Mouse (Mus musculus) R1 (cell line): ENCODE data around the gene Dpm3.

ENCODE experiments used
- DNase-seq: peaks from one replicate; pipeline ENCODE4 v3.0.0-alpha.2; 2018; ENCODE audit warnings: low read depth, low spot score

Gene Dpm3

DNA sequence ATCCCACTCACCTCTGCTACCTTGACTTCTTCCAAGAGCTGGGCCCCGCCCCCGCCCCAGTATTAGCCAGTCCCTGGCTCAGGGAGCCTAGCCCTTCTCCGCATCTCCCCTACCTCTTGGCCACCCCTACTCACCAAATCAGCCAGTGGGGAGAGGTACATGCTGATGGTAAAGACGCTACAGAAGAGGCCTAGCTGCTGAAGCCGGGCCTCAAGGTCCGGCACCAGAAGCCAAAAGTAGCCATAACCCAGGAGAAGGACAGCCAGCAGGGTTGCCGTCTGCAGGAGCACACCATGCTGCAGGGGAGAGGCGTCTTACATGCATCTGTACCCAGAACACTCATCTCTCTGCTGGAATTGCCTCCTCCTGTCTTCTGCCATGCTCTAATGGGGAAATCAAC, 9.8 kb downstream of the Dpm3 start:
- no peak for DNase-seq

DNA sequence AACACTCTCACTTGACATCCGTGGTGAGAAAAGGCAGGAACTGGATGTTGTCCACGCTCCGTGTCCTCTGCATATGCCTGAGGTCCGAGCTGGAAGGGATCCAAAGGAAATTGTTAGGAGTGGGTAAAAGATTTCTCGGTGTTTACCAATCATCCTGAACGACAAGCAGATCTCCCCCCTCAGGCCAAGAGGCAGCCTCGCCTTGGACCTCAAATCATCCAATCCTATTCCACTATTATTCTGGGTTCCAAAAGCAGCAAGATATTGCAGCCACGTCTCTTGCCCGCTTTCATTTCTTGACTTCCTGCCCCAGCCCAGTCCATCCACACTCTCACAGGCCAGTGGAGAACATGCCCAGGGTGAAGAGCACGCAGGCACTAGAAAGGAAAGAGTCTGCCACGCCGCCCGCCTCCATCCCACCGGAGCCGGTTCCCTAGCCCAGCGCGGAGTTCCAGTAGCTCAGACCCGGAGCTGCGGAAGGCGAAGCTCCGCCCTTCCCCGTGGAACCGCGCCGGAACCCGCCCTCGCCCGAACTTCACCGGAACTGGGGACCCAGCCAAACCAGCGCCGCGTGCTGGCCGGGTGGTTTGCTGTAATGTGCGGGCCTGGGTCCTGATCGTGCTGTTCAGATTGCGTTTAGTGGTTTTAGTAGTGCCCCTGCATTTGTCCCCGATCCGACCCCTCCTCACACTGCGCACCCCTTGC, 11.0 kb downstream of the Dpm3 start, which contains the start of gene Slc50a1:
Gene Slc50a1 (minus strand): TSS at position 520 of the 705 bp plus-strand sequence.
- DNase-seq: no peak

DNA sequence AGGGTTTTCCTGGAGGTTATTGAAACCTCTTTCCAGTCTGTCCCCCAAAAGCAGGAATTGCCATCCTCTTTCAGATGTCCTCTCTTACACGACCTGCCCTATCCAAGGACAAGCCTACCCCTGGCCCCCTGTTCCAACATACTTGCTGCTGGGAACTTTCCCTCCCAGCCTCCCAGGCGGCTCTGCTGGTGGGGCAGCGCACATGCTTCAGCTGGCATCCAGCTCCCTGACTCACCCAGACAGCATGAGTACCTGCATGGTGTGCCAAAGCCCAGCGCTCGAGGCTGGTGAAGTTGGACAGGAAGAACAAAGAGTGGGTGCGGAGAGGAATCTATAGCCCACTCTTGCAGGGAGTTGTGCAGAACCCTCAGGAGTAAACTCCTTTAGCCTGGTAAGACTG, 11.7 kb downstream of the Dpm3 start:
- no peak for DNase-seq

DNA sequence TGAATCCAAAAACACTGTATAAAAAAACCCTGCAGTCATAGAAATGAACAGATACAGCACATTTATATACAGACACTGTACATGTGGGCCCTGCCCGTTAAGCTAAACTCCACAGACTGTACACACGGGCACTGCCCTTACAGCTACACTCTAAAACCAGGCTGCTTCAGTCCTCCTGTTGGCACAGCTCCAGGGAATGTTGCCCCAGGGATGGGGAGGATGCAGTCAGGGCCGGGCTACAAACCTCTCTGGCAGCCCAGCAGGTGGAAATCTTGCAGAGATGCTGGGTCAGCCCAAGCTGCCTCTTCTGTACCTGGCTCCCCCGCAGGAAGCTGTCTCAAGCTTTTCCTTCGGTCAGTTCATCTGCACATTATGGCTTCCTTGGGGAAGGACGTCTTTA, 12.6 kb downstream of the Dpm3 start:
- no peak for DNase-seq

DNA sequence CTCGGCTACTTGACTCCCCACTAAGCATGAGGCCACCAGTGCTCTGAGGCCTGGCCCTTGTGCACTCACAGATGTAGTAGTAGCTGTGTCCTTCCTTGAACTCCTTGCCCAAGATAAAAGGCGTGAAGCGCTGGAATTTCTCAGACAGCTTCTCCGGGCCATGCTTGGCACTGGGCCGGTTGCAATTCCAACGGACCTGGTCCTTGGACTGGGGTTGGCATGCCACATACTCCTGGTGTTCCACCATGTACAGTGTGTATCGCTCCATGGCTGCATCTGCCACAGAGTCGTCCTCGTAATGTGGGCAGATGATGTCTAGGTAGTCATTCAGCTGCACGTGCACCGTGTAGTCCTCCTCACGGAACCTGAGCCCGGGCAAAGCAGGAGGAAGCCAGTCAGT, 16.9 kb downstream of the Dpm3 start:
- DNase-seq: no peak

DNA sequence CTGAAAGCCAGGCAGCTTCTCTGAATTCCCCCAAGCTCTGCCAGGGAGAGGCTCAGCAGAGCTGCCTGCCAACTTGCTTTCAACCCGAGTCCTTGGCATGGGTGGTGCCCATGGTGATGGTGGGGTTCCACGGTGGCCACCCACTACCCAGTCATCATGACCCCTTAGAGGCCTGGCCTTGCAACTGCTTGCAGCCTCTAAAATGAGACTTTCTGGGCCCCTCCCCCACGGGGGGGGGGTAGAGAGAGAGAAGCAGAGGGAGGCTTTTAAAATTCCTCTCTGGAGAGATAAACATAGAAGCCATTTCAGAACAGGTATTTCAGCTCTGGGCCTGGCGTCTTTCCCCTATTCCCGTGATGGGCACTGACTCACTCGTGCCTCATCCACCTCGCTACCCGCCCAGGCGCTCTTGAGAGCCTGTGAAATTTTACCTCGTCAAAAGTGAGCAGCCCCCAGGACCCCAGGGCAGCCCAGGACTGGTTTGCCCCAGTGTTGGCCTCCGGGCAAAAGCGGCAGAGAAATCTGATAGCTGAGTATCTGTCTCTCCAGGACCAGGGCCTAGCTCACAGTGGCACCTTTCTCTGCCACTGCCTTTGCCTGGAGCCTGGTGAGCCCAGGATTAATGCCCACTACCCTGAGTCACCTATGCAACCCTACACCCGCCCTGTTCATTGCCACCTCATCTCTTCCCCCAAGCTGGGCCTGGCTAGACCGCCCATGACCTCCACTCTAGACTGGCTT, 18.3 kb downstream of the Dpm3 start:
- no peak for DNase-seq

DNA sequence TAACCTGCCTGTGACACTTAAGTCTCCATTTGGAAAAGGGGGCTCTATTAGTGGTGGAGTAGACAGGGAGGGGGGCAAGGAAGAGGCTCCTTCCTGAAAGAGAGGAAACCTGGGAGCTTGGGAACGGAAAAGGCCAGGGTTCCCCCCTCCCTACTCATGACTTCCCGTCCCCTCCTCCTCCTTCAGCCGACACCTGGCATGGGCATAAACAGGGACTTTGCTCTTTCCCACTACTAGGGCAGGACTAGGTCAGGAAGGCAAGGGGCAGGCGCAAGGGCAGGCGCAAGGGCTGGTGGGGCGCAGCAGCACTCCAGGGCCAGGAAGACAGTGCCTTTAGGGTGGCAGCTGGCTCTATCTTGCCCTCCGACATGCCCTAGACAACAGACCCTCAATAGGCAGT, 18.9 kb downstream of the Dpm3 start:
- no peak for DNase-seq

DNA sequence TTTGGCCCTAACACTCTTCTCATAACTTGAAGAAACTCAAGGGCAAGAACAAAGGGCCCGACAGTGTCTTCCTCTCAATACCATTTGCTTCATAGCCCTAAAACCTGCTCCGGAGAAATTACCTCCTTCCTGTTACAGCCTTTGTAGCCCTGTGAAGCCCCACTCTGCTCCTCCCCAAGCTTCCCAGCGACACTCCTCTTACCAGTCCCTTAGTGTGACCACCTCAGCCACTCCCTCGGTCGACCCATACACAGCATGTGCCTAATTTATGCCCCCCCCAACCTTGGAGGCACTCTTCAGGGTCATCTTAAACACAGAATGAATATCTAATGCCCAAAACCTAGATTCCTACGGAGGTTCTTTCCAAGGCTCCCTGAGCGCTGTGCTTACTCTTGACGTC, 19.5 kb downstream of the Dpm3 start:
- DNase-seq: no peak

DNA sequence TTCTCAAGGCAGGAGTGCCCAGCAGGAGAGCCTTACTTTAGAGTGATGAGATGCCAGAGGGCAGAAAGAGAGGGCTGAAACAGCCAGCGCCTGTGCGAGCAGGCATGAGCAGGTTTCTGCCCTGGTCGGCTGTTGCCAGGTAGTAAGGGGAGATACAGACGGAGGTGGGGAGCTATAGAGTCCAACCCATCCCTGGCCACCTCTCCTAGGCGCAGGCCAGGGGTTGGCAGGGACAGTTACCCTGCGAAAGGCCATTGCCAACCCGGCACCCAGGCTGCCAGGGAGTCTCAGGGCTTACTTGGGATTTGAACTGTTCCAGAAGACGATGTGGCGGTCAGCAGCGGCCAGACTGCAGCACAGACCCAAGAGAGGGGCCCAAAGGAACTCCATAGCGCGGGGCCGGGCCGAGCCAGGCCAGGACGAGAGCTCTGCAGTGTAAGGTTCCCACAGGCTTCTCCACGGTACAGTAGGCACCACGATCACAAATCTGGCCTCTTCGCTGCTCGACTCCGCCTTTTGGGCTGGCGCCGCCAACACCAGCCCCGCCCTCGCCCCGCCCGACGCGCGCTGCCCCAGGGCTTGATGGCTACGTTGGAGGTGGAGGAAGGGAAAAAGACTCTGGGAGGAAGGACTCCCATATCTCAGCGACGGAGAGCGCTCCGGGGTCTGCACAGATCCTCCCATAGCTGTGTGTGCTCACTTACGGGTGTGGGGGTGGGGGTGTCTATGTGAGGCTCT, 20.2 kb downstream of the Dpm3 start:
- peak; percentile 85 for DNase-seq

DNA sequence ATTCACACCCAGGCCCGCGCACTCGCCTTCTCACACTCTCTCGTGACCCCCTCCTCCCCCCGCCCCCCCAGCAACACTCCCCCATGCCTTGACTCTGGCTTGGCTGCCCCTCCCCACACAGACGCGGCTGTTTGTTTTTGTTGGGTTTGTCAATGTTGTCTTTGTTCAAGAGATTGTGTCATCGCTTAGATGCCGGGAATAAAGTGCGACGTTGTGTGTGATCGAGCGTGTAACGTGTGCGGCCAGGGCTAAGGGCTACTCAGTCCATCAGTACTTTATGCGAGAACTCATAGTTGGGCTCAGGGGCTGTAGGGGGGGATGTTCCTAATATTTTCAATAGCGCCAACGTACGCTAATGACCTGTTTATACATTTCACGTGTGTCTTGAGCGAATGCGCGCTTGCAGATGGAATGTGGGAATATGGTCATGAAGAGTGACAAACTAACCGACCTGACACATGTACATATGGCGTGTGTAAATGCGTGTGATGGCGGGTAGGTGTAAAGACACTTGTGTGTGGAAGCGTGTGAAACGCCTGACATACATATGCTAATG, 21.0 kb downstream of the Dpm3 start:
- no peak for DNase-seq

DNA sequence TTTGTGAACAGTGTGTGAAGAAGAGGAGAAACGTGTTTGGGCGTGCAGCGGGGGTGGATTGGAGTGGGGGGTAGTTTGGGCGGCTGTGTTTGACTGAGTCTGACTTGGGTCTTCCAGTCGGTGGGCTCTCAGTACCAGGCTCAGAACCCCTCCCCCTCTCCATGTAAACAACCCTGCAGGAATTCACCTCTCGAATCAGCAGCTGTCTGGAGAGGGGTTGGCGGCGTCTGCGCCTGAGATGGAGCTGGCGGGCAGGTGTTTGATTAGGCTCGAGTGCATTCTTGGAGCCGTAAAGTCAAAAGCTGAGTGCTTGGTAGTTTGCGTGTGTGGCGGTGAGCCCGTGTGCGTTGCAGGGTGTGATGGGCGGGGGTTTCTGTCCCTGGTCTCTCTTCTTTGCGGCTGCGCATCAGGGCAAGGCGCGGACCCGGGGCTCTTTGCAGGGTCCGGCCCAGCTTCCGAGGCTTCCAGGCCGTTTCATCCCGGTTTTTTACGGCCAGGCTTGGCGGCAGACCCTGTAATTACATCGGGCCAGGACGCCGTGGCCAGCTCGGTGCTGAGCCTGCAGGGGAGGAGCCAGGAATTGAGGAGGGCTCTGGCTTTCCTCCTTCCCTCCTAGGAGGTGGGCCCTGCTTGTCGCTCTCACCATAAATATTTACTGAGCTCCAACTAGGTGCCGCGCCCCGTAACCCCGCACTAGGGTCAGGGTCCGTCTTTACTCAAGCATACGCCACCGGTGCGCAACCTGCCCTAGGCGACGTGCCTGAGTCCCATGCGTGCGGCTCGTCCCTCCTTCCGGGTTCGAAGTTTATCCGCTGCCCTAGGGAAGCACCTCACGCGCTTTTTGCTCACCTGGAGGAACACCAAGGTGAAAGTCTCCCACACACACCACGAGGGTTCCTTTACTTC, 21.7 kb downstream of the Dpm3 start, which contains the start of gene Efna1:
Gene Efna1 (minus strand): TSS at position 537 of the 906 bp plus-strand sequence.
- peak; percentile 67 for DNase-seq

DNA sequence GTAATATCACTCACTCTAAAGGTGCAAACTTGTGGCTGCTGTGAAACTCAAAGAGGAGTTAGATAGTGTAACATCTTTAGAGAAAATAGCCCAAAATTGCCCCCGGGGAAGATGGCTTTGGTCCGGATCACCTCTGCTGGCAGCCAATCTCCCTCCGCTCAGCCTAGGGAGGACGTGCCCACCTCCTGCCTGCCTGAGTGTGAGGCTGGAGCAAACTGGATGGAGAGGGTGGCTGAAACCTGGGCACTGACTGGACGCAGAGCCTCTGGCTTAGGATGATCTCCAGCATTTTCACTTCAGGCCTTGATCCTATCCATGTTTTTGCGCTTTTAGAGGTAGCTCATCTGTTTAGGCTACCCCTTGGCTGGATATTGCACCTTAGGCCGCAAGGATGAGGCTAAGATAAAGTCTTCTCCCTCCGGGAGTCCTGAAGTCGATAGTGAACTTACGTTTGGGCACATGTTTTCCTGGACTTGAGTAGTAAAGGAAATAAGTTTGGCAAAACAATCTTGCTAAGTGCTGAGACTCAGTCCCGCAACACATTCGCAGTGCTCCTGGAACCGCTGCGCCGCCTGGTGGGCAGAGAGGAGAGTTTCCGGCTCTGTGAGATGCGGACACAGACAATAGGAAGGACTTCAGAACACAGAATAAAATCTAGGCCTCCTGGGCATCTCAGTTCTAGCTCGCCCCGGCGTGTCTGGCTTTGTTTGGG, 22.6 kb downstream of the Dpm3 start:
- peak; percentile 91 for DNase-seq

DNA sequence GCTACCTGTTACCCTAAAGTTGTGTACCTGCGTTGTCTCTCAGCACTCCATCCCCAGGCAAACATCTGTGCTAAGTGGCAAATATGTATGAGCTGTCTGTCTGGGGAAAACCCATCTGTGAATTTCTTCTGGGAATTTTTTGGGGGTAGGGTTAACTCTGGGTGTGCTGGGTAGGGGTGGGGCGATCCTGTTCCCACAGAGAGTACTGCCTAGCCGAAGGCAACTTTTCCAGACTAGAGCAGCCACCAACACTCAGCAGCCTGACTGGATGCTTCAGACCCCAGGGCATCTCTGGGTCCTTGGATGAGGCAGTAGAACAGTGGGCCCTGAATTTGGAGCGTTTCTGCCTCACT, 23.1 kb downstream of the Dpm3 start:
- DNase-seq: no peak

DNA sequence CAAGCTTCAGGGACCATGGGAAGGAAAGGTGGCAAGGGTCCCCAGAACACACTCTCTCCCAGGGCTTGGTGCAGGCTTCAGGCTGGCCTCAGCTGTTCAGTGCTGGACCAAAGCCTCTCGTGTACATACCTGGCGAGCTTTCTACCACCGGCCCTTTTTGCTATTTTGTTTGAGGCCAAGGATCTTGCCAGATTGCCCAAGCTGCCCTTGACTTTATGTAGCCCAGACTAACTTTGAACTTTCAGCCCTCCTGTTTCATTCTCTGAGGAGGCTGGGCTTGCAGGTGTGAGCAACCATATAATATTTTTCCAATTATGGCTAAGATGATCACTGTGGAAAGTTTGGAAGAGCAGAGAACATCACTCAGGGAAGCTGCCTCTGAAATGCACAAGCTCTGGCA, 25.1 kb downstream of the Dpm3 start:
- no peak for DNase-seq

DNA sequence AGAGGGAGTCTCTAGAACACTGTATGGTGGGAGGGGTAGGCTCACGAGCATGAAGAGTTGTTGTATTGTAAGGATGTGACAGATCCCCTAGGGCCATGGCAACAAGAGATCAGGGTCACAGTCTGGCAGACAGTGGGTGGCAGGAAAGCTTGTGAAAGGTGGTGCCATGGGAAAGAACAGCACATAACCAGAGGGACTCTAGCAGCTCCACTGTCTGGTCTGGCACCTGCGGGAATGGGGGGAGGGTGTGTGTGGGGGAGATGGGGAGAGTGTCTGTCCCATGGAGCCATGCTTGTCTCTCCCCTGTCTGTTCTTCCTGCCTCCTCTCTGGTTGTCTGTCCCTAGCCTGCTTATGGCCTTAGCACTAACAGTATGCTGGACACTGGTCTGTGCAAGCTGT, 26.4 kb downstream of the Dpm3 start:
- no peak for DNase-seq

DNA sequence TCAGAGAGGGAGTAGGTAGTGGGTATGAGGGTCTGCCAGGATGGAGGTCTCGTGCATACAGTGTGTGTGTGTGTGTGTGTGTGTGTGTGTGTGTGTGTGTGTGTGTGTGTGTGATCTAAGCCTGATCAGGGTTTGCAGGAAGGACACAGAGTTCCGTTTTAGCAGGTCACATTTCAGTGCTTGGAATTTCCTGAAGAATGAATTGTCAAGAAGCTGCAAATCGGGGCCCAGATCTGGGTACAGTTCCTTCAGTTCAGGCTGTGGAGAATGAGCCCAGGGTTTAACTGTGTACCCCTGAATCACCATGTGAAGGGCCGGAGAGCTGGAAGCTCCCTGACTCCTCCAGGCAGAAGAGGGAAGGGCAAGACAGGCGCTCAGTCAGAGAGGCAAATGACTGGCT, 28.1 kb downstream of the Dpm3 start:
- DNase-seq: no peak

DNA sequence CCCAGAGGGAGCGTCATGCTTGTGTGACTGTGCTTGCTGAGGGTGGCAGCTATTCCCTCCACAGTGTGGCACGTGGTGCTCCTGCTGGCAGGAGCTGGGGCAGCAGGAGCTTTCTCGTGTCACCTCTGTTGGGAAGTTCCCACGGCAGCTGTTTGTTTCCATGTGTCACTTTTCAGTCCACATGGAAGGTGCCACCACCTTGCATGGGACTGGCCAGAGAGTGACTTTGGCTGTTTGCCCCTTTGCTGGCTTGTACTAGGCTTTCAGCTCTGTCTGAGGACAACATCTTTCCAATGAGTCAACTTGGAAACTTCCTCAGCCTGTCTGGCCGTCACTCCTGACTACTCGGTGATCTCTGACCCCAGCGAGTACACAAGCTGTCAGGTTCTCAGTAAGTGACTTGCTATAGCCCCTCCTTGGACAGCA, 29.4 kb downstream of the Dpm3 start:
- DNase-seq: no peak

DNA sequence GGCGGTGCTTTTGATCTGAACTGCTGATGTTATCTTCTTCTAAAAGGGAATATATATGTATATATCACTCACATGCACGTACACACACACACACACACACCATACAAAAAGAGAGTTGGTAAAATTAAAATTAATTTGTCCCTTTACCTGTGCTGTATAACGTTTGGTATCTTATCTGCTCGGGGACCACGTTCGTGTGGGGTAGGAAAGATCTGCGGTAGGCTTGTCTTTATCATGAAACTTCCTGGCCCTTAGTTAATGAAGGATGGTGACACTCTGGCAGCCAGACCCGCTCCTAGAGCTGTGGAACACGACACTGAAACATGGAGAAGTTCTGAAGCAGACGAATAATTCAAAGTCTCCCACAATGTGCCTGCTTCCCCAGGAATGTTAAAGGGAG, 32.7 kb downstream of the Dpm3 start:
- no peak for DNase-seq

DNA sequence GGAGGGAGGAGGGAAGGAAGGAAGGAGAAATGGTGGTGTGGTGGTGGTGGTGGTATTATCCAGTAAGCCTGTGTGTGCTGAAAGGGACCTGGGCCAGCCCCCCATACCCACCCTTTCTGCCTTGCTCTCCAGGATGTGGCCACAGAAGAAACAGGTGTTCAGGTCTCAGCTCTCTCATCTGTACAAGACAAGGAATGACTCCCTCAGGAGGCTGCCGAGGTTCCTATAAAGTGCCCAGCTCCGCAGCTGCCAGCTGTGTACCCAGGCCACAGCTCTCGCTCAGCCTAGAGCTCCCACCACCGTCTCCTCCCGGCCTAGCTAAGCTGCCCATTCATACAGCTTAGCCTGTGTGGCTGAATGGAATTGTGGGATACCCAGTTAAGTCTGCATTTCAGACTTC, 33.1 kb downstream of the Dpm3 start:
- no peak for DNase-seq

DNA sequence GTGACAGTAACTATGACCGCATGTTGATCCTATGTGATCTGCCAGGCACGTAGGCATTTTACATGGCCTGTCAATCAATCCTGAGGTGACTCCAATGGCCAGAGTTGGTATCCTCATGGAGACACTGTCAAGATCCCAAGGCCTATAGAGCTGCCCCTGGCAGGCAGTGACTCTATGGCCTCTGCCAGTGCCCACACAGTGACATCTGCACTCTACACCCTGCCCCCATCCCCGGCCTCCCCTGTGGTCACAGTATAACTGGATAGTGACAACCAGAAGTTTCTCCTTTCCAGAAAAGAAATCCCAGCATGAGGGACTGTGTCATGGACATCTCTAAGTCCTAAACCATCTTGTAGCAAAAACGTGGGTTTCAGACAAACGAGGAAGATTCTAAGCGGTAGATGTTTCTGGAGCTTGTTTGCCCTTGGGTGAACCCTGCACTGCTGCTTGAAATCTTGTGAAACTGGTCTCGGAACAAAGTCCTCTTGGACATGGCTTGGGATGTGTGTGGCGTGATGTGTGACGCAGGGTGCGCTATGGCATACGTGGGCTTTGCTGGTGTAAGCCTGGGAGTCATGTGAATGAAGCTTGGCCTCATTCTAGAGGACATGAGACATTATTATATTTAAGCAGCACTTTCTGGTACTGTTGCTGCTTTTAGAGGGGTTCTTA, 34.2 kb downstream of the Dpm3 start:
- no peak for DNase-seq
